Mouse (Mus musculus): ENCODE results near the gene Zfp316. TPM values are rescaled to one million over a fixed set of nuclear protein-coding genes. Genes with fewer than 3 reads are reported as not detected.

The Zfp316 gene
- 3.9 and 6.6 TPM in 2 replicates for polyA plus RNA-seq (2016; fragmentation: Nextera tagmentation; extraction: Ambion mirVana)

- H3K4me3 ChIP-seq: peak within 1 kb of the TSS; percentile 98
- peaks cover 6% of the 10 kb centered on the region for H3K36me3 ChIP-seq
- peaks cover under 1% of the 10 kb centered on the region; the same call in 1 of the 2 replicates for H3K27me3 ChIP-seq (ENCODE audit: insufficient read depth, poor library complexity, severe bottlenecking)
- peak within 1 kb of the TSS; percentile 98 for H3K27ac ChIP-seq
- WGBS: 1% methylated on average over 79 of the region's 79 CpGs
- H3K9me3 ChIP-seq: no peaks in the 10 kb centered on the region
- DNase-seq (ENCODE audit: low spot score): peak; percentile 71
- H3K4me1 ChIP-seq (replicated peaks): peaks cover 37% of the 10 kb centered on the region
These were observed at the start of gene Zfp316 for GRCm38 (mm10) chr5:143269363-143270150. TSS of gene Zfp316 (minus strand) at chr5:143270022.

GRCm38 (mm10) chr5:143317288-143317610, 47.4 kb upstream of the Zfp316 start:
- Histone ChIP-seq H3K9me3 (no peaks in the 10 kb centered on the region), H3K4me3 (no peak overlapping the region), H3K4me1 (replicated peaks) (peaks cover 23% of the 10 kb centered on the region), H3K36me3 (peaks cover 80% of the 10 kb centered on the region), H3K27ac (no peak overlapping the region), H3K27me3 (ENCODE audit: insufficient read depth, poor library complexity, severe bottlenecking) (no peaks in the 10 kb centered on the region)
- 90% methylated on average over 8 of the region's 8 CpGs for WGBS
- DNase-seq (ENCODE audit: low spot score): no peak

- Histone ChIP-seq H3K27me3 (ENCODE audit: insufficient read depth, poor library complexity, severe bottlenecking) (no peaks in the 10 kb centered on the region), H3K4me1 (replicated peaks) (peaks cover 23% of the 10 kb centered on the region), H3K9me3 (no peaks in the 10 kb centered on the region), H3K27ac (no peak overlapping the region), H3K4me3 (no peak overlapping the region), H3K36me3 (peaks cover 80% of the 10 kb centered on the region)
- WGBS: 92% methylated on average over 5 of the region's 5 CpGs
- DNase-seq (ENCODE audit: low spot score): no peak
These were observed 46.9 kb upstream of the Zfp316 start for GRCm38 (mm10) chr5:143316605-143317287.

GRCm38 (mm10) chr5:143315514-143315888, 45.7 kb upstream of the Zfp316 start:
- peak overlapping the region; percentile 100 for H3K27ac ChIP-seq

DNA sequence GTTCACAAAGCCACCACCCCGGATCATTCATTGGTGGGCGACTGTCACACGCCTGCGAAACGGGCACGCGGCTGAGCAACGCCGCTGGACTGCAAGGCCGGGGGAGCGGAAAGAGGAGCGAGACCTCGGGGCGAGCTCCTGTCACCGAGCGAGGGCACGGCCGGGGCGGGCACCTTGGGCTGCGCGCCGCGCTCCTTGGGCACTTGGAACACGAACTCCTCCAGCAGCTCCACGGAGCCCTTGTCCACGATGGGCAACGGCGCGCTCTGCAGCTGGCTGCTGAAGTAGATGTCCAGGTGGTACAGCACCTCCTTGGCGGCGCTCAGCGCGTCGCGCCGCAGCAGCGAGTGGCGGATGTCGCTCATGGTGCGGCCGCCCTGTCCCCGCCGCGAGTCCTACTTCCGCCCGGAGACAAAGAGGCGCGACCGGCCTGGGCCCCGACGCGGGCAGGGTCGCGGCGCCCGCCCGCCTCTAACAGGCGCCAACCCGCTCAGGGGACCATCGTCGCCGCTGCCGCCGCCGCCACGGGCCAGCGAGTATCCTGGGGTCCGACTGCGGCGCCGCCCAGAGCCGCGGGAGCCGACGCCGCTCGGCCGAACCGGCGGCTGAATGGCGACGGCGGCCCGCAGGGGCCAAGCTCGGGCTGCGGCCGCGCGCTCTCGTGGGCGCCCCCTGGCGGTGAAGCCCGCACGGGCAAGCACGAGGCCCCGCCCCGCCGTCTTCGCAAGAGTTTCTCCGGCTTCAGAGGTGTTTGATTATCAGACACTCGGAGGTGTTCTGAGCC, 45.1 kb upstream of the Zfp316 start, which contains the start of gene E130309D02Rik:
Gene E130309D02Rik, minus strand, starts transcription at position 631 of the 784 bp plus-strand sequence.
- DNase-seq (ENCODE audit: low spot score): peak; percentile 88
- H3K27ac ChIP-seq: peak within 1 kb of the TSS; percentile 100
- H3K36me3 ChIP-seq: peaks cover 80% of the 10 kb centered on the region
- WGBS: under 1% methylated on average over 100 of the region's 101 CpGs
- peak within 1 kb of the TSS; percentile 73 for H3K4me3 ChIP-seq
- H3K27me3 ChIP-seq (ENCODE audit: insufficient read depth, poor library complexity, severe bottlenecking): no peaks in the 10 kb centered on the region
- no peaks in the 10 kb centered on the region for H3K9me3 ChIP-seq
- peaks cover 23% of the 10 kb centered on the region for H3K4me1 ChIP-seq (replicated peaks)

More at GRCm38 (mm10) chr5:143315514-143315888, 45.7 kb upstream of the Zfp316 start:
- Histone ChIP-seq H3K27me3 (ENCODE audit: insufficient read depth, poor library complexity, severe bottlenecking) (no peaks in the 10 kb centered on the region), H3K4me3 (peak overlapping the region; percentile 73), H3K4me1 (replicated peaks) (peaks cover 23% of the 10 kb centered on the region), H3K36me3 (peaks cover 80% of the 10 kb centered on the region), H3K9me3 (no peaks in the 10 kb centered on the region)
- 11% methylated on average over 8 of the region's 8 CpGs for WGBS
- DNase-seq (ENCODE audit: low spot score): no peak

DNA sequence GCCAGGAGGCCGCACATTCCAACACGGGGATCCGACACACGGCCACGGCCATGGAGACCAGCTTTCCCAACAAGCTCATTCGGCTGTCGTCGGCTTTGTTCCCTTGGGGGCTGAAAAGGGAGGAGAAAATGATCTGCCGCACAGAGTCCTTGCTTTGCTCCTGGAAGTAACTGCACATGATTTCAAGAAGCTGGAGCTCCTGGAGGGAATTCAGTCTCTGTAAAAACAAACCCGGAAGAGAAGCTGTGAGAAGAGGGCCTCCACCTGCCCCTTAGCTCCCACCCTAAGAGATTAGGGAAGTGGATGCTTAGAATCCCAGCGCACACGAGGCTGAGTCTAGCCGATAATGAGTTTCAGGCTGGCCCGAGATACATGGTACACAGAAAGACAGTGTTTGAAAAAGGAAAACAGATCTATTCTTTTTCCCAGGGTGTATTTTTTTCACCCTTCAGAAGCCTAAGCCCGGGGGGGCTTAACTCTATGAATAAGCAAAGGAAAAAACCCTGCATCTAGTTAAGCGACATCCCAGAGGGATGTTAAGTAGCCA, 44.4 kb upstream of the Zfp316 start:
- Histone ChIP-seq H3K27ac (peak overlapping the region; percentile 100), H3K9me3 (no peaks in the 10 kb centered on the region), H3K36me3 (peaks cover 80% of the 10 kb centered on the region), H3K27me3 (ENCODE audit: insufficient read depth, poor library complexity, severe bottlenecking) (no peaks in the 10 kb centered on the region), H3K4me1 (replicated peaks) (peaks cover 23% of the 10 kb centered on the region), H3K4me3 (peak overlapping the region; percentile 73)
- DNase-seq (ENCODE audit: low spot score): peak; percentile 50
- WGBS: 3% methylated on average over 16 of the region's 16 CpGs

DNA sequence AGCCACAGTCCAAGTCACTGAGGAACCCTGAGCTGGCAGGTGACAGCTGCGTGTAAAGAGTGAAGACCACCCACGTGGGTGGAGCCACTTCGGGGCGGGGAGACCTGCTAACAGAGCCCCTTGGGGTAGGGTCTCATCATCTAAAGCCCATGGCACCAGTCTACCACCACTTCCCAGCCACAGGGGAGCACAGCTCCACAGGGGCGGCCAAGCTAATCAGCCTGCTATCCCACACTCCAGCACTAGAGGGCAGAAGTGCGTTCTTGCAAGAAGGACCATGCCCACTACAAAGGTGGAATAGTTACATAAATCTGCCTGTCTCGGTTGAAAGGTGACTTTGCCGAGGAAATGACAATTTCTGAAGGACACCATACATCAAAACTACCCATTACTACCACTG, 42.1 kb upstream of the Zfp316 start:
- H3K27me3 ChIP-seq (ENCODE audit: insufficient read depth, poor library complexity, severe bottlenecking): no peaks in the 10 kb centered on the region
- peak; percentile 83 for DNase-seq (ENCODE audit: low spot score)
- H3K27ac ChIP-seq: no peak overlapping the region
- no peaks in the 10 kb centered on the region for H3K9me3 ChIP-seq
- peaks cover 26% of the 10 kb centered on the region for H3K4me1 ChIP-seq (replicated peaks)
- 72% methylated on average over 8 of the region's 8 CpGs for WGBS
- no peak overlapping the region; the same call in 1 of the 2 replicates for H3K4me3 ChIP-seq
- H3K36me3 ChIP-seq: peaks cover 80% of the 10 kb centered on the region

- no peak for DNase-seq (ENCODE audit: low spot score)
- H3K27ac ChIP-seq: no peak overlapping the region
- no peaks in the 10 kb centered on the region for H3K27me3 ChIP-seq (ENCODE audit: insufficient read depth, poor library complexity, severe bottlenecking)
- H3K4me3 ChIP-seq: no peak overlapping the region
- 95% methylated on average over 7 of the region's 7 CpGs for WGBS
- H3K36me3 ChIP-seq: peaks cover 88% of the 10 kb centered on the region
- no peaks in the 10 kb centered on the region for H3K9me3 ChIP-seq
- peaks cover 18% of the 10 kb centered on the region for H3K4me1 ChIP-seq (replicated peaks)
These were observed 40.1 kb upstream of the Zfp316 start for GRCm38 (mm10) chr5:143309916-143310315.

DNA sequence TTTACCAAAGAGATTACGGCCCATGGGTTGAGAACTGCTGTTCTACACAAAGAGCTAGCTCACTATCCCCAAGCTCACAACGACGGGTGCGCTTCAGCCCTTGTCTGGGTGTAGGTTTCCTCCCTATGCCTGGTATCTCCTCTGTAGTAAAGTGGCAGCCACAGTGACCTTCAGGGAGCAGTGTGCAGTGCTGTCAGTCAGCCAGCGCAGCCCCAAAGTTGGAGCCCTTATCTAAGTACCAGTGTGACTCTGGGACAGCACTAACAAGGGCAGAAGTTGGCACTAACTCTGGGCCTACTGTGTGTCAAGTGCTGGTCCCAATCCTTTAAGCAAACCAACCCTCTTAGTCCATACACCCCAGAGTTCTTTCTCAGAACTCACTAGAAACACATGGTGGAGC, 39.0 kb upstream of the Zfp316 start:
- peaks cover 14% of the 10 kb centered on the region for H3K4me1 ChIP-seq (replicated peaks)
- no peaks in the 10 kb centered on the region for H3K27me3 ChIP-seq (ENCODE audit: insufficient read depth, poor library complexity, severe bottlenecking)
- DNase-seq (ENCODE audit: low spot score): no peak
- H3K36me3 ChIP-seq: peaks cover 99% of the 10 kb centered on the region
- no peak overlapping the region for H3K27ac ChIP-seq
- H3K4me3 ChIP-seq: no peak overlapping the region
- WGBS: 92% methylated on average over 5 of the region's 5 CpGs
- no peaks in the 10 kb centered on the region for H3K9me3 ChIP-seq

DNA sequence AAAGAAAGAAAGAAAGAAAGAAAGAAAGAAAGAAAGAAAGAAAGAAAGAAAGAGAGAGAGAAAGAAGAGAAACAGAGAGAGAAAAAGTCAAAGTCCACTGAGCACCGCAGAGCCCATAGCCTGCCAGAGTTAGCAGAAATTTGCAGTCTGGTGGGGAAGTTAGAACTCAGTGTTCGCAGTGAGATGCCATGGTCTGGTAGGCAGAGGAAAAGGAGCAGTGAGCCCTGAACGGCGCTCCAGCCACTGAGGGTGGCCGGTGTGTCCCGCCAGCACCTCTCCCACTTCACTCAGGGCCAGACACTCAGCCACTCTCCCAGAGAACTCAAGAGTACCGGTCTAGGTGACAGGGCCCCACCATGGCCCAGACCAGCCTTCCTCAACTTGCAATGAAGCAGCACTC, 34.4 kb upstream of the Zfp316 start:
- no peaks in the 10 kb centered on the region for H3K27me3 ChIP-seq (ENCODE audit: insufficient read depth, poor library complexity, severe bottlenecking)
- 0 out of 2 replicates have a peak, but pooled peaks cover 4% of the 10 kb centered on the region for H3K4me1 ChIP-seq (replicated peaks)
- DNase-seq (ENCODE audit: low spot score): no peak
- H3K4me3 ChIP-seq: no peak overlapping the region
- 94% methylated on average over 7 of the region's 7 CpGs for WGBS
- H3K9me3 ChIP-seq: 0 out of 2 replicates have a peak, but pooled peaks cover 4% of the 10 kb centered on the region
- H3K36me3 ChIP-seq: peaks cover 100% of the 10 kb centered on the region
- H3K27ac ChIP-seq: no peak overlapping the region

DNA sequence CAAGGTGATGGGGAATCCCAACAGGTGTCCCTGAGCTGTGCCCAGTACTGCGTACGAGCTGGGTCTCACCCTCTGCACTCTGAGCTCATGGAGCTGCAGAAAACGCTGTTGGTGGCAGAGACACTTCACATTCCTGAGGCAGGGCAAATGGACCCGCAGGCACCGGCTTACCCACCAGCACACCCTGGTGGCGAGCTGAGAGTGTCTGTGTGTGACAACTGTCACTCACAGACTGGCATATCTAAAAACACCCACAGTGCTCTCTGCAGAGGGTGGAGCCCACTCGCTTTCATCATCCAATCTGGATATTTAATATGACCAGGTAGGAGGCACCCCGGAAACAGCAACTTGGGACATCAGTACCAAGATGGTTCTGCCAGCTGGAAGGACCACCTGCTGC, 31.5 kb upstream of the Zfp316 start:
- H3K36me3 ChIP-seq: peaks cover 86% of the 10 kb centered on the region
- H3K4me3 ChIP-seq: no peak overlapping the region
- 0 out of 2 replicates have a peak, but pooled peaks cover 4% of the 10 kb centered on the region for H3K9me3 ChIP-seq
- no peaks in the 10 kb centered on the region for H3K27me3 ChIP-seq (ENCODE audit: insufficient read depth, poor library complexity, severe bottlenecking)
- no peaks in the 10 kb centered on the region for H3K4me1 ChIP-seq (replicated peaks)
- WGBS: 84% methylated on average over 8 of the region's 8 CpGs
- no peak for DNase-seq (ENCODE audit: low spot score)
- H3K27ac ChIP-seq: no peak overlapping the region

- no peak overlapping the region for H3K4me3 ChIP-seq
- H3K27me3 ChIP-seq (ENCODE audit: insufficient read depth, poor library complexity, severe bottlenecking): peaks cover 6% of the 10 kb centered on the region
- DNase-seq (ENCODE audit: low spot score): peak; percentile 63
- H3K9me3 ChIP-seq: 0 out of 2 replicates have a peak, but pooled peaks cover 4% of the 10 kb centered on the region
- H3K36me3 ChIP-seq: peaks cover 77% of the 10 kb centered on the region
- 93% methylated on average over 4 of the region's 4 CpGs for WGBS
- no peak overlapping the region for H3K27ac ChIP-seq
- no peaks in the 10 kb centered on the region for H3K4me1 ChIP-seq (replicated peaks)
These were observed 29.9 kb upstream of the Zfp316 start for GRCm38 (mm10) chr5:143299686-143300085.
